Mouse (Mus musculus) hindbrain, embryonic 10.5 days (tissue): ENCODE results near the gene 9230112D13Rik. TPM values are rescaled to one million over a fixed set of nuclear protein-coding genes. Genes with fewer than 3 reads are reported as not detected.

ENCODE experiments used
- DNase-seq: peaks from one replicate; pipeline ENCODE4 v3.0.0-alpha.2; 2017; ENCODE audit warnings: low spot score
- H3K27ac ChIP-seq: fragments of 300-500 bp; sonication (generic); 2 replicates; pipeline ENCODE4 v1.5.1; 2016; ENCODE audit warnings: mild to moderate bottlenecking, moderate library complexity
- H3K27me3 ChIP-seq: fragments of 300-500 bp; sonication (generic); 2 replicates; pipeline ENCODE4 v1.6.1; 2016; ENCODE audit warnings: mild to moderate bottlenecking; ENCODE audit not compliant: poor library complexity, insufficient read depth, severe bottlenecking
- H3K36me3 ChIP-seq: fragments of 300-500 bp; sonication (generic); 2 replicates; pipeline ENCODE4 v1.6.1; 2016; ENCODE audit warnings: mild to moderate bottlenecking, moderate library complexity
- H3K4me1 ChIP-seq: fragments of 300-500 bp; sonication (generic); replicated peaks from 2 replicates; pipeline ENCODE4 v1.6.1; 2016; ENCODE audit warnings: mild to moderate bottlenecking
- H3K4me3 ChIP-seq: fragments of 300-500 bp; sonication (generic); 2 replicates; pipeline ENCODE4 v1.5.1; 2016; ENCODE audit warnings: mild to moderate bottlenecking, moderate library complexity
- H3K9me3 ChIP-seq: fragments of 300-500 bp; sonication (generic); 2 replicates; pipeline ENCODE4 v1.6.1; 2016; ENCODE audit warnings: mild to moderate bottlenecking, moderate library complexity
- WGBS: fragments of 180-500 bp; shearing (Covaris S2); methylation state at CpG from one replicate; pipeline ENCODE4 v1.1.7; 2016; 5-methylcytosine and 5-hydroxymethylcytosine counted together
- polyA plus RNA-seq: library from polyadenylated mRNA; unstranded; fragments of >200 nt; fragmentation: Nextera tagmentation; extraction: Ambion mirVana; gene quantifications from 2 replicates; pipeline ENCODE4 v1.2.1, GENCODE M21; 2016

The 9230112D13Rik gene
- polyA plus RNA-seq, 1 experiment from 2014 or later: not detected

DNA sequence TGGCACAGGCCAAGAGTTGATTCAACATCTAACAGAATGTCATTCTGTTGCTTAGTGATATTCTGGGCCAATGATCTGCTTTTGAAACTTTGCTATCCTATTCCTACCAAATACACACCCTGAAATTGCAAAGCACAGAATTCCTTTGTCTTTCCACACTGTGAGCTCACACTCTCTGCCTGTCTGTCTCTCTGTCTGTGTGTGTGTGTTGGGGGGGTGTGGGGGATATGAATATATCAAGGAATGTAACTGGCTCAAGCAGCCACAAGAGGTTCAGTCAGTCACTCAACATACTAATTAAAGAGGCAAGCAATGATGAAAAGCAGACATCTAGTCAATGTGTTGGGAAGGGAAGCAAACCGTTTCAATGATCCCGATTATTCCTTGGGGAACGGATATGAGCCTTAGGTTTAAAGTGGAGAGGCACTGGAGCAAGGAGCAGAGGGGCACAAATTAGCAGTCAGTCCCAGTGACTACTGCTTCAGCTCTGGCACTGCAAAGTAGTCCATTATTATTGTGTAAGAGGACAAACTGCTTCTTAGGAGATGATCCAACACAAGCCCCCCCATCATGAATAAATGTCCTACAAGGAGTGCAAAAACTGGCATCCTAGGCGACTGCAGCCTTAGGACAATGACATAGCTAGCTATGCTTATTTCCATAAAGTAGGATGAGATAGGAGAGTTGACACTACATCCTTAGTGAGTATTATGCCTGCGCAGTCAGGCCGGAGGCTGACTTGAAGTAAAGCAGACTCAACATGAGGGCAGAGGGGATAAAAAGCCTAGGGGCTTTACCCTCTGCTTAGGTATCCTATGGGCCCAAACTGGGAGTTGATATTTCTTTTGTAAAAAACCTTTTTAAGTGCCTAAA is 38.9 kb downstream of the 9230112D13Rik start:
- Histone ChIP-seq H3K27ac (no peak overlapping the region), H3K4me3 (no peak overlapping the region), H3K9me3 (no peaks in the 10 kb centered on the region), H3K27me3 (no peaks in the 10 kb centered on the region), H3K36me3 (no peaks in the 10 kb centered on the region), H3K4me1 (peaks cover 12% of the 10 kb centered on the region)
- WGBS: 68% methylated on average over 6 of the region's 6 CpGs
- no peak for DNase-seq

DNA sequence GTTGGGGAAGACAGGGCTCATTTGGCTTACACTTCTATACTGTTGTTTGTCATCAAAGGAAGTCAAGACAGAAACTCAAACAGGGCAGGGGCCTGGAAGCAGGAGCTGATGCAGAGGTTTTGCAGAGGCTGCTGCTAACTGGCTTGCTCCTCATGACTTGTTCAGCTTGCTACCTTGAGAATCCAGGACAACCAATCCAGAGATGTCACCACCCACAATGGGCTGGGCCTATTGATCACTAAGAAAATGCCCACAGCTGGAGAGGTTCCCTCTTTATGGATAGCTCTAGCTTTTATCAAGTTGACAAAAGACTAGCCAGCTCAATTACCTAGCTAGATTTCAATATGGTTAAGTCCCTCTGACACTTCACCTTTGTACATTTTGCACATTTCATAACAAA is 51.0 kb downstream of the 9230112D13Rik start:
- DNase-seq: no peak
- no peaks in the 10 kb centered on the region for H3K9me3 ChIP-seq
- H3K27me3 ChIP-seq: no peaks in the 10 kb centered on the region
- H3K27ac ChIP-seq: no peak overlapping the region
- no peak overlapping the region for H3K4me3 ChIP-seq
- H3K4me1 ChIP-seq: no peaks in the 10 kb centered on the region; the same call in 1 of the 2 replicates
- H3K36me3 ChIP-seq: no peaks in the 10 kb centered on the region

GRCm38 (mm10) chr14:34466291-34466690 is 56.3 kb downstream of the 9230112D13Rik start:
- no peak for DNase-seq
- Histone ChIP-seq H3K27ac (no peak overlapping the region), H3K4me1 (no peaks in the 10 kb centered on the region), H3K36me3 (no peaks in the 10 kb centered on the region), H3K27me3 (no peaks in the 10 kb centered on the region), H3K4me3 (no peak overlapping the region), H3K9me3 (no peaks in the 10 kb centered on the region)
- 74% methylated on average over 3 of the region's 3 CpGs for WGBS

Other genes with a start within 250 kb of the 9230112D13Rik start
- 6.1 and 10.0 TPM in 2 replicates for gene Shld2, start 212.3 kb downstream of the 9230112D13Rik start, polyA plus RNA-seq
- 77.9 and 82.0 TPM in 2 replicates for gene Glud1, start 212.1 kb downstream of the 9230112D13Rik start, polyA plus RNA-seq
- not detected in 2 replicates for gene Fam25c, start 167.4 kb downstream of the 9230112D13Rik start, polyA plus RNA-seq
- gene Sncg, start 148.0 kb downstream of the 9230112D13Rik start, polyA plus RNA-seq: 51.0 and 125 TPM in 2 replicates
- 7.0 and 8.5 TPM in 2 replicates for gene Mmrn2, start 147.3 kb downstream of the 9230112D13Rik start, polyA plus RNA-seq
- gene Bmpr1a, start 19.5 kb downstream of the 9230112D13Rik start, polyA plus RNA-seq: 31.6 and 42.8 TPM in 2 replicates
- 0.09 and 0.36 TPM in 2 replicates for gene Ldb3, start 65.9 kb upstream of the 9230112D13Rik start, polyA plus RNA-seq
- 0.21 TPM in 1 of 2 replicates, not detected in the other for gene Opn4, start 77.3 kb upstream of the 9230112D13Rik start, polyA plus RNA-seq
- 18.7 and 25.6 TPM in 2 replicates for gene Wapl, start 151.1 kb upstream of the 9230112D13Rik start, polyA plus RNA-seq